Mouse (Mus musculus) intestine, embryonic 14.5 days (tissue): ENCODE data around the gene Npcd. TPM values are rescaled to one million over a fixed set of nuclear protein-coding genes. Genes with fewer than 3 reads are reported as not detected.

Experiments used
- ATAC-seq: fragments of 200-750 bp; cut with Nextera tagmentation; replicated peaks from 2 replicates; pipeline ENCODE4 v1.8.0; 2017; ENCODE audit warnings: low read depth, moderate number of reproducible peaks, moderate TSS enrichment, moderate library complexity; ENCODE audit not compliant: low FRiP score, low TSS enrichment
- DNase-seq: peaks from one replicate; pipeline ENCODE4 v3.0.0-alpha.2; 2018; ENCODE audit warnings: low spot score
- H3K27ac ChIP-seq: fragments of 300-500 bp; sonication (generic); 2 replicates; pipeline ENCODE4 v1.5.1; 2014; ENCODE audit warnings: low read depth, mild to moderate bottlenecking, control low read depth
- H3K27me3 ChIP-seq: fragments of 300-500 bp; sonication (generic); replicated peaks from 2 replicates; pipeline ENCODE4 v1.6.1; 2014; ENCODE audit warnings: low read length, control low read depth; ENCODE audit not compliant: control insufficient read depth, insufficient read depth
- H3K36me3 ChIP-seq: fragments of 300-500 bp; sonication (generic); 2 replicates; pipeline ENCODE4 v1.6.1; 2014; ENCODE audit warnings: low read length, control low read depth; ENCODE audit not compliant: control insufficient read depth, insufficient read depth
- H3K4me1 ChIP-seq: fragments of 300-500 bp; sonication (generic); replicated peaks from 2 replicates; pipeline ENCODE4 v1.6.1; 2014; ENCODE audit warnings: low read length, control low read depth, mixed read lengths; ENCODE audit not compliant: control insufficient read depth, insufficient read depth
- H3K4me2 ChIP-seq: fragments of 300-500 bp; sonication (generic); 2 replicates; pipeline ENCODE4 v1.6.1; 2014; ENCODE audit warnings: low read length
- H3K4me3 ChIP-seq: fragments of 300-500 bp; sonication (generic); 2 replicates; pipeline ENCODE4 v1.5.1; 2014; ENCODE audit warnings: low read depth, low read length, control low read depth, mixed read lengths
- H3K9ac ChIP-seq: fragments of 300-500 bp; sonication (generic); 2 replicates; pipeline ENCODE4 v1.6.1; 2014; ENCODE audit warnings: mild to moderate bottlenecking, low read length
- H3K9me3 ChIP-seq: fragments of 300-500 bp; sonication (generic); 2 replicates; pipeline ENCODE4 v1.6.1; 2016; ENCODE audit warnings: low read length, control low read depth; ENCODE audit not compliant: control insufficient read depth
- WGBS: fragments of 180-500 bp; shearing (Covaris S2); extraction: QIAGEN DNeasy Blood & Tissue Kit; methylation state at CpG from one replicate; pipeline ENCODE4 v1.1.7; 2014; 5-methylcytosine and 5-hydroxymethylcytosine counted together
- polyA plus RNA-seq: library from polyadenylated mRNA; unstranded; fragments of >200 nt; fragmentation: Nextera tagmentation; extraction: Ambion mirVana; gene quantifications from 2 replicates; pipeline ENCODE4 v1.2.1, GENCODE M21; 2014

Gene Npcd
- polyA plus RNA-seq = not detected in 2 replicates

DNA sequence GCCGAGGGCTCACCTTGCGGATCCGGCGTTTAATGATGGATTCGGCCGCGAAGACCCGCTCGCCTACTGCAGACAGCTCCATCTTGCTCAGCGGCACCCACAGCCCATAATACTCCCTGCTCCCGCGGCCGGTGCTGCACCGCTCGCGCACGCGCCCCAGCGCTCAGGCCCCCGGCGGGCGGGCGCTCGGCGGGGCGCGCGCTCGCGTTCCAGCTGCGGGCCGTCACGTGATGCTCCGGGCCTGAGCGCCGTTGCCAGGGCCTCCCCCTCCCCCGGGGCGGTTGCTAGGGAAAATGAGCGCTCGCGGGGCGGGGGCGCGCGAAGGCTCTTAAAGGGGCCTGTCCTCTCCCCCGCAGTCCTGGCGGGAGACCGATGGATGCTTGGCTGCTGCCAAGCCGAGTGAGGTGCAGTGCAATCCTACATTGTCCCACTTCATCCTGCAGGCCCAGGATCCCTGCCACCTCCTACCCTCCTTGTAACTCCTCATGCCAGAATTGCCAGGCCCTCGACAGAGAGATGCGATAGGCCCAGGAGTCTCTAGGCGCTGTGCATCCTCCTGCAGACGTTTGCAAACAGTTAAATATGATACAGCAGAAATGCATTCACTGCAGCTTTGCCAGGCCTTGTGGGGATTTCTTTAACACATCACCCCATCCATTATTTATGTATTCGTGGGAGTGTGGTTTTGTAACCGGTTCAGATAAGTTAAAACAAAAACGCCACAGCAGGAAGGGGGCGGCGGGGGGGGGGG lies at the start of gene Npcd, which contains the start of gene Cbx6:
Gene Npcd (minus strand): TSS at position 108 of the 751 bp plus-strand sequence.
Gene Cbx6 (minus strand): TSS at position 559 of the 751 bp plus-strand sequence.
- ATAC-seq (peak; percentile 87), DNase-seq (peak; percentile 99)
- peak within 1 kb of the TSS; percentile 83 for H3K27ac ChIP-seq
- peak within 1 kb of the TSS; percentile 81 for H3K9ac ChIP-seq
- H3K9me3 ChIP-seq = no peaks in the 10 kb centered on the region
- H3K4me3 ChIP-seq = peak within 1 kb of the TSS; percentile 74
- WGBS = 1% methylated on average over 54 of the region's 58 CpGs
- H3K36me3 ChIP-seq = peaks cover 11% of the 10 kb centered on the region
- H3K4me1 ChIP-seq = peaks cover 18% of the 10 kb centered on the region
- H3K4me2 ChIP-seq = peak within 1 kb of the TSS; percentile 72
- H3K27me3 ChIP-seq = no peaks in the 10 kb centered on the region

DNA sequence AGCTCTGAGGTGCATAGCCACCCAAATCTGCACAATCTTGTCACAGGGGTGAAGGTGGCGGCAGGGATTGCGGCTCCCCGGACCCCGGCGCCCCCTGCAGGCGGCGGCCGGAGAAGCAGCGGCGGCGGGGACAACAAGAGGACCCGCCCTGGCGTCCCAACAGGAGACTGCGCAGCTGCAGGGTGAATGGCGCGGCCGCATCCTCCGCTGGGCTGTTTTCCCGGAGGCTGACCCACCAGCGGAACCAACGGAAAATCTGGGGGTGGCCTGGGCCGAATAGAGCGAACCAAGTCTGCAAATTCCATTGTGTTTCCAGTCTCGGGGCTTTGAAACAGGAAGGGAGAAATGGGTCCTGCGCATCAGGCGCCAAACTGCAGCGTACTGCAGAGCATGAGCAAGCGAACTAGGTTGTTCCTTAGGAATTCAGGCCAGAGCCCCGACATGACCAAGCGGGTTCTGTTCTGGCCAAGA lies 49.4 kb upstream of the Npcd start:
- Histone ChIP-seq H3K4me1 (peaks cover 19% of the 10 kb centered on the region; the same call in 1 of the 2 replicates), H3K4me3 (peak overlapping the region; percentile 41), H3K27me3 (0 out of 2 replicates have a peak, but pooled peaks cover 3% of the 10 kb centered on the region), H3K4me2 (peak overlapping the region; percentile 59), H3K27ac (peak overlapping the region; percentile 67; the same call in 1 of the 2 replicates), H3K9me3 (no peaks in the 10 kb centered on the region), H3K9ac (peak overlapping the region; percentile 43; the same call in 1 of the 2 replicates), H3K36me3 (no peaks in the 10 kb centered on the region)
- under 1% methylated on average over 30 of the region's 30 CpGs for WGBS
- peak; percentile 97 for DNase-seq
- peak; percentile 85 for ATAC-seq

- ATAC-seq = no peak
- H3K27ac ChIP-seq = no peak overlapping the region
Observed at GRCm38 (mm10) chr15:79882623-79883267, 48.7 kb upstream of the Npcd start.

GRCm38 (mm10) chr15:79880477-79880876 lies 46.4 kb upstream of the Npcd start:
- H3K27ac ChIP-seq = no peak overlapping the region
- H3K27me3 ChIP-seq = 0 out of 2 replicates have a peak, but pooled peaks cover 3% of the 10 kb centered on the region
- no peak overlapping the region for H3K9ac ChIP-seq
- ATAC-seq = no peak
- no peak for DNase-seq
- no peaks in the 10 kb centered on the region for H3K9me3 ChIP-seq
- WGBS = 80% methylated on average over 3 of the region's 3 CpGs
- no peak overlapping the region for H3K4me3 ChIP-seq
- peaks cover 19% of the 10 kb centered on the region; the same call in 1 of the 2 replicates for H3K4me1 ChIP-seq
- no peak overlapping the region for H3K4me2 ChIP-seq
- H3K36me3 ChIP-seq = no peaks in the 10 kb centered on the region

More at GRCm38 (mm10) chr15:79882623-79883267, 48.7 kb upstream of the Npcd start:
- peak overlapping the region; percentile 59 for H3K4me2 ChIP-seq
- H3K27me3 ChIP-seq = 0 out of 2 replicates have a peak, but pooled peaks cover 3% of the 10 kb centered on the region
- no peak overlapping the region for H3K9ac ChIP-seq
- H3K36me3 ChIP-seq = no peaks in the 10 kb centered on the region
- no peaks in the 10 kb centered on the region for H3K9me3 ChIP-seq
- H3K4me1 ChIP-seq = peaks cover 19% of the 10 kb centered on the region; the same call in 1 of the 2 replicates
- DNase-seq = no peak
- WGBS = 26% methylated on average over 19 of the region's 19 CpGs
- H3K4me3 ChIP-seq = peak overlapping the region; percentile 41

DNA sequence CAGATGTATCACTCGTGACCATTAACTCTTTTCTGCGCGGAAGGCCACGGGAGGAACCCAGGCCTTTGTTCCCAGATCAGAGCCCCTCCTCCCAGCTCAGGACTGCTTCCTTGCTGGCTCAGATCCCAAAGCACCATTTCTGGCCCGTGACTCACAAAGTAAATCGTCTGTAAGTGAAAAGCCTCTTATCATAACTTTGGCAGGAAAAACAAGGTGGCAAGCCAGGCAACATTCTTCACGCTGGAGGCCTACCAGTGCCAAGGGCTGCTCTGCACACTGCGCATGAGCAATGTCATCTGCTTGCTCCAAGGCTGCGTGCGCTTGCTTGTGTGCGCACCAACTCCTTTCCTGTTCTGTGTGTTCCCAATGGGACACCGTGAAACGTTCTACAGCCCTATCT lies 45.3 kb upstream of the Npcd start:
- Histone ChIP-seq H3K4me3 (no peak overlapping the region), H3K9me3 (no peaks in the 10 kb centered on the region), H3K4me2 (peak overlapping the region; percentile 24; the same call in 1 of the 2 replicates), H3K36me3 (no peaks in the 10 kb centered on the region), H3K9ac (no peak overlapping the region), H3K27ac (peak overlapping the region; percentile 69), H3K27me3 (0 out of 2 replicates have a peak, but pooled peaks cover 3% of the 10 kb centered on the region), H3K4me1 (peaks cover 19% of the 10 kb centered on the region; the same call in 1 of the 2 replicates)
- ATAC-seq (peak; percentile 48; the same call in 1 of the 2 replicates), DNase-seq (no peak)
- WGBS = 35% methylated on average over 13 of the region's 13 CpGs

DNA sequence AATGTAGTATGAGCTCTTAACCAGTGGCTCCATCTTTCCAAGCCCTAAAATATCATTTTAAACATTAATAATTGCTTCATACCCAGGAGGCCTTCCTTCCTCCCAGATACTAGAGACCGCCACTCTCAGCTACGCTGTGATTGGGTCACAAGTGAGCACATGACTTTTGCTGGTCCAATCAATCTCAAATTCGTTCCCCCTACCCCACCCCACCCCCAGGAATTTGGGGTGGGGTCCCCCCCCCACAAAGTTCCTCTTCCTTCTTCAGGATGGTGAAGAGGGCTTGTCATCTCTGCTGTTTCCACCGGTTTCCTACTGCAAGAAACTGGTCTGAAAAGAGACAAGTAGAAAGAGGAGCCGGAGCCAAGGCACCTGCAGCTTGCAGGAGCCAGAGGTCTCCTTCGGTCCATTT lies 44.7 kb upstream of the Npcd start:
- Histone ChIP-seq H3K27ac (peak overlapping the region; percentile 69), H3K4me2 (peak overlapping the region; percentile 24; the same call in 1 of the 2 replicates), H3K9ac (no peak overlapping the region), H3K27me3 (0 out of 2 replicates have a peak, but pooled peaks cover 3% of the 10 kb centered on the region), H3K9me3 (no peaks in the 10 kb centered on the region), H3K4me3 (no peak overlapping the region), H3K4me1 (peaks cover 19% of the 10 kb centered on the region; the same call in 1 of the 2 replicates), H3K36me3 (no peaks in the 10 kb centered on the region)
- ATAC-seq (0 out of 2 replicates have a peak, but pooled peaks have one; percentile 32), DNase-seq (no peak)
- WGBS = 69% methylated on average over 6 of the region's 6 CpGs

DNA sequence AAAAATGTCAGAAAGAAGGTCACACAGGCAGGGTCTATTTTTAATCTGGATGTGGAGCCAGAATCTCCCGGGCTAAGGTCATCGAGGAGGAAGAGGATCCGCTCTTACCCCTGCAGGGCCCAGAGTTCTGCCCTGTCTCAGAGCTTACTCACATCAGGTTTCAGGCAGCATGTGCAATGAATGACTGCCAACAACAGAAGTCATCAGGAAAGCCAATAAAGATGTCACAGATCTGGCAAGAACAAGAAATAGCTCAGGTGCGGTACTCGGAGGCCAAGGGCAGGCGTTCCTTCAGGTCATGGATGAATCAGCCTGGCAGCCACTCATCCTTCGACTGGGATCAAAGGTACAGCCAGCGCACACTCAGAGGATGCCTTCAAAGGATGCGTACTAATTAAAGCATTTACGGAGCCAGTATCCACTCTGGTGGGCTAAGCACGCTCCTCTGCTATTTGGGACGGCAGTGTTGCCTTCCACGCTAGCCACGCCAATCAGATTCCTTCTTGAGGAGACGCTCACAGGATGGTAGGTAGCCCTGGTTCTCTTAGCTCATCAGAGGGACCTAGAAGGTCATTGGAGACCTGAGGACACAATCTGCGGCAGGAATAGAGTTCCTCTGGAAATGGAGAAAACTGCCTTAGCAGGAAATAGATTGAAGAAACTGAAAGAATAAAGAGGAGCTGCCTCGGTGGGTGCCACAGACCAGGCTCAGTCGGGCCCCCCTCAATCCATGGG lies 41.4 kb upstream of the Npcd start:
- no peak overlapping the region for H3K27ac ChIP-seq
- DNase-seq (no peak), ATAC-seq (no peak)
- no peaks in the 10 kb centered on the region for H3K9me3 ChIP-seq
- H3K9ac ChIP-seq = no peak overlapping the region
- H3K27me3 ChIP-seq = no peaks in the 10 kb centered on the region
- no peak overlapping the region for H3K4me3 ChIP-seq
- WGBS = 82% methylated on average over 18 of the region's 18 CpGs
- no peaks in the 10 kb centered on the region for H3K36me3 ChIP-seq
- peaks cover 15% of the 10 kb centered on the region; the same call in 1 of the 2 replicates for H3K4me1 ChIP-seq
- no peak overlapping the region for H3K4me2 ChIP-seq

GRCm38 (mm10) chr15:79873995-79874394 lies 40.0 kb upstream of the Npcd start:
- Histone ChIP-seq H3K36me3 (no peaks in the 10 kb centered on the region), H3K4me1 (peaks cover 6% of the 10 kb centered on the region; the same call in 1 of the 2 replicates), H3K27me3 (no peaks in the 10 kb centered on the region), H3K4me2 (no peak overlapping the region), H3K9me3 (0 out of 2 replicates have a peak, but pooled peaks cover 5% of the 10 kb centered on the region), H3K9ac (no peak overlapping the region), H3K4me3 (no peak overlapping the region), H3K27ac (no peak overlapping the region)
- DNase-seq = no peak
- ATAC-seq = no peak
- 55% methylated on average over 2 of the region's 2 CpGs for WGBS
